Mouse (Mus musculus): ENCODE results near the gene Wdr17.

Wdr17 gene

DNA sequence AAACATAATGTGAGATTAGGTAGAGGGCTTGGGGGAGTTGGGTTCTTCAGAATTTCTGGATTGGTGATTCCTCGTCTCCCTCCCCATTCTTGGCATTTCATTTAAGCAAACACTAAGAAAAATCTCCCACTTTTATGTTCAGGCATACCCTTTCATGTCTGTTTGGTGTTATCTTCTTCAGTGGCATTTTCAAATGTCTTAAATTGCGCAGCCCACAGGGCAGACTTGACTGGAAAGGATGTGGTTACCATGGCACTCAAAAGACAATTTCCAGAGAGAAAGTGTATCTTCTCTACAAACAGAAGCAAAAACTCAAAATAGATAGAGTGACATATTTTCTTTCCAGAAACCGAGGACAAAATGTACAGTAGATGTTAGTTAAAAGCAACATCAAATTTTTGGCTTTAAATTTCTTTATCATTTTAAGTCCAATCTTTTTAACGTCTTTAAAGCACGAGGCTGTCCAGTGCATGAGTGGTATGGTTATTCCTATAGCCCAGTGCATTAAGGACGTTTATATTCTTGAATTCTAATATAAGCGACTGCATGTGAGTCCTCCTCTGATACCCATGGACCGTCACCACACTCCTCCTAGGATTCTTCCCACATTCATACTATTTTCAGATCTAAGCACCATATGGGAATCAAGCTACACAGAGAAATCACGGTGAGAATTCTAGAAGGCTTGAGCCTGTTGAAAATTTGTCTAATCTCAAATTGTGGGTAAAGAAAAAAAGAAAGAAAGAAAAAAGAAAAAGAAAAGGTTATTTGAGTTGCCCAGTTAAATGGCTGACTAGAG is at the start of gene Wdr17:
Gene Wdr17 (minus strand): TSS at position 198 of the 799 bp plus-strand sequence.
- no peak for DNase-seq (ENCODE audit: low spot score)

DNA sequence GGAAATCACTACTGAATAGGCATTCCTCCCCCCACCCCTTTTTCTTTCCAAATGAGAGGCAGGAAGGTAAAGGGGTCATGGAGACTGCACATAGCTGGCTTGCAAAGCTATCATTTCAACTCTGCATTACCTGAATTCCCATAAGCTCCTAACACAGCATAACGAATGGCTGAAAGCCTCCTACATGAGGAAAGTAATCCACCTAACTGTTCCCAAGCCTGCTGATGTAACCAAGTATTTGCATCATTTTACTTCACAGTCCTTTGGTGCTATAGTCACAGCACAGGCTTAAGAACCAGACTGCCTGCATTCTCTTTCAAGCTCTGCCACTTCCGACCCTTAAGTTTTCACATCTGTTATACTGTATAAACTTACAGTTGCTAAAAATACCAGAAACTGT is 45.3 kb upstream of the Wdr17 start:
- DNase-seq (ENCODE audit: low spot score) = no peak

DNA sequence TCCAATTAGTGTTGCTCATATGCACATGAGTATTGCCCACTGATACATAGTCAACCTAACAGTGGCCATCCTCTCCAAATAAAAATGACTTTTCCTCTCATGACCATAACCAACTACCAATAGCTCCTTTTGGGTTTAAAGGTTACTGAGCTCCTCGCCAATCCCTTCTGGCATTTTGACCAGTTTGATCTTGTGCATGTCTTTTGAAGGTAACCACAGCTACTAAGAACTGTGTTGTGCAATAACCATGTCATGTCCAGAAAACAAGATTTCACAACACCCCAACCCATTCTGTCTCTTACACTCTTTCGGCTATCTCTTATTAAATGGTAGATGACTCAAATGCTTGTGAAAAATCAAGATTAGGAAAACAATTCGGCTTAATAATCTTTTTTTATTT is 38.0 kb upstream of the Wdr17 start:
- no peak for DNase-seq (ENCODE audit: low spot score)

GRCm38 (mm10) chr8:54922160-54922855 is 35.3 kb upstream of the Wdr17 start:
- DNase-seq (ENCODE audit: low spot score) = no peak

- DNase-seq (ENCODE audit: low spot score) = no peak
Observed at GRCm38 (mm10) chr8:54917710-54918109, 30.7 kb upstream of the Wdr17 start.

- no peak for DNase-seq (ENCODE audit: low spot score)
Observed at GRCm38 (mm10) chr8:54912891-54913290, 25.9 kb upstream of the Wdr17 start.

GRCm38 (mm10) chr8:54899444-54899843 is 12.5 kb upstream of the Wdr17 start:
- no peak for DNase-seq (ENCODE audit: low spot score)

- DNase-seq (ENCODE audit: low spot score) = no peak
Observed at GRCm38 (mm10) chr8:54894637-54895322, 7.8 kb upstream of the Wdr17 start.

DNA sequence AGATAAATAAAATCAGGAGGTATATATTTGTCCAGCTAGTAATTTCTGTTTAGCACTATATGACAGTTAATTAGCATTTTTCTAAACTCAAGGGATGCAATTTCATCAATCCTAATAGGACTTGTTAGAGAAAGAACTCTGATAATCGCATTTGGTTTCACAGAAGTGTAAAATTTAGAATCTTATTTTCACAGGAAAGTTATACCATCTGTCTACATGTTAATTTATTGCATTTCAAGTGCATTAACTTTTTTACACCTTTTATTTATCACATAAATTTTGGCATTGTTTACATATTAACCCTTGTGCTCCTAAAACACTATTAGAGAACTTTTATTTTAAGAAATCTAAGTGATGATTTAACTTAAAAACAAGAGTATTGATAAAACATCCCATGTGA is 7.2 kb upstream of the Wdr17 start:
- DNase-seq (ENCODE audit: low spot score) = no peak

- no peak for DNase-seq (ENCODE audit: low spot score)
Observed at GRCm38 (mm10) chr8:54886560-54886959, 424 bp downstream of the Wdr17 start.

- DNase-seq (ENCODE audit: low spot score) = no peak
Observed at GRCm38 (mm10) chr8:54876458-54876857, 10.5 kb downstream of the Wdr17 start.

- DNase-seq (ENCODE audit: low spot score) = no peak
Observed at GRCm38 (mm10) chr8:54864761-54865064, 22.3 kb downstream of the Wdr17 start.

DNA sequence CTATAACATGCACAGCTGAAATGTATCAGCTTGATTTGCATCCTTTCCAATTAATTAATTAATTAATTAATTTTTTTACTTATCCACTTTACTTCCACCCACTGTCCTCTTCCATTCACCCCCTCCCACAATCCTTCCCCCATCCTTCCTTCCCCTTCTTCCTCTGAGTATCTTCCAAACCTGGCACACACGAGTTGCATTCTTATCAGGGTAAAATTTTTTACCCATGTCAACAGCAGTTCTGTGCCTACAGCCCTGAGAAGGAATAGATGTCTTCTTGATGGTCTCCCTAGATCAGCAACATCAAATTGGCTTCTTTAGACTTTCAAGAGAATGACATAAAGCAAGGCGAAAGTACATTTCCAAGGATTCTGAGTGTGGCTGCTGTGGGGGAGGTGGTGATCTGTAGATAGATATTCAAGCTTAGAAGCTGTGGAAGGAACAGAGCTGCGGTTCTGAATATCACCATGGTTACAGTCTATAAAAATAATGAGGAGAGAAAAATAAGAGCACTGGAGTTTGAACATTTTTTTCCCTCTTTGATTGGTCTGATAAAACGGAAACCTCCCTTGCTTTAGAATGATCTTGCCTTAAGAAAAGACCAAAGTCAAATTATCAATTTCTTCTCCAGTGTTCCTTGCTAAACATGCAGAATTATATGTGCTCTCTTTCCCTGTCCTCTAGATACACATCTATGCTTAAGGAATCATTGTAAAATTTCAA is 22.8 kb downstream of the Wdr17 start:
- DNase-seq (ENCODE audit: low spot score) = no peak

DNA sequence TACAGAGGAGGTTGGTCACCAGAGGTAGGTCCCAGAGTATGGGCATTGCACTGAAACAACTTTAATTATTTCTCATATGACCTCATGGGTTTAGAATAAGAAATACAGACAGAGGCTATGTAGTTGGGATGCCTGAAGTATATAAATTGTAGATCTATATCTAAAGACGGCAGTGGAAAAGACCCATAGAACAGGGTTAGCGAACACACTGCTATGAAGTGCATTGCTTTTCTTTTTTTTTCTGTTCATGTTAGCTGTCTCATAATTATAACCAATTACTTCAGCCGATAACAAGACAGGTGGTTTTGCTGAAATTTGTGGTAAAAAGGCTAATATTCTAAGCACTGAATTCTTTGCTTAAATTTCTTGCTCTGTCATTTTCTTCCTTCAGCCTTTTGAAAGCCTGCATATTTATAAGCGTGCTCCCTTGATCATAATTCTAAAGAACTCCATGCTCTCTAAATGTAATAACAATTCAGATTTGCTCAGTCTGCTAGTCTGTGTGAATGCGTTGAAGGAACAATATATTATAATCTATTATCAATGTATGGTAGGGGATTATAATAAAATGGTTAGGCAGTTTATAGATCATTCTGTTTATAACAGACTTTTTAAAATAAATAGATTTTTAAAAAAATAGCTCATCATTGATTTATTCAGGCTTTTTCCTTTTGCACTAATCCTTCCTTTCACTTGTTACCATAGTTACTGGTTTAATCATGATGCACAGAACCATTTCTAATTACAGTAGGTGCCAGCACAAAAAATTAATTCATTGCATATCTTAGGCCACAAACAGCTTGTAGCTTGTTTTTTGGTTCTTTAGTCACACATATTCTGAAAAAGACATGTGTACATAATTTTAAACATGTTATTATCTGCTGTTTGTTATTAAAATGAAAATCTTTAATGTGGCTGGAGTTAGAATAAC is 50.7 kb downstream of the Wdr17 start:
- no peak for DNase-seq (ENCODE audit: low spot score)

DNA sequence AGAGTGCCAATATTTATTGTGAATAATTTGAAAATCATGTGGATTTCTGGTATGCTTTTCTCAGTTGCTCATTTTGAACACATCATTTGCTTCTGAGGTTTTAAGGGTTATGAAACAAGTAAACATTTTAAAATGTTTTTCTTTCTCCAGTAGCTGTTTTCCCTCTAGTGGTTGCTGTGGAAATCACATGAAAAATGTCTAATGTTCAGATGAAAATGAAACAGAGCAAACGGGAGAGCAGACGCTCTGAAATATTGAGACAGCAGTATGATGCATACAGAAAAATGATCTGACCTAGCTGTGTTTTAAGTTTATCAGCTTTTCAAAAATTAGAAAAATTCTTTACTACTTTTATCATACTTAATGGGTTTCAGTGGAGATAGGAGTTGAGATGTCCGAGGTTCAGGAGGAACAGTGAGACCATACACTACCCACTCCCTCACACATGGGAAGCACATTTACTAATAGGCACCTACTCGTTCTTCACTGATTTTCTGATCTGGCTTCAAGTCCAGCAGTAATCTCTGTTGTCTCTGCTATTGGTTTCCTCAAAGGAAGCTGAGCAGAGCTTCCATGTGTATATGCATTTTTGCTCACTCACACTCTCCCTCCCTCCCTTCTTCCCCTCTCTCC is 57.1 kb downstream of the Wdr17 start:
- DNase-seq (ENCODE audit: low spot score) = no peak

DNA sequence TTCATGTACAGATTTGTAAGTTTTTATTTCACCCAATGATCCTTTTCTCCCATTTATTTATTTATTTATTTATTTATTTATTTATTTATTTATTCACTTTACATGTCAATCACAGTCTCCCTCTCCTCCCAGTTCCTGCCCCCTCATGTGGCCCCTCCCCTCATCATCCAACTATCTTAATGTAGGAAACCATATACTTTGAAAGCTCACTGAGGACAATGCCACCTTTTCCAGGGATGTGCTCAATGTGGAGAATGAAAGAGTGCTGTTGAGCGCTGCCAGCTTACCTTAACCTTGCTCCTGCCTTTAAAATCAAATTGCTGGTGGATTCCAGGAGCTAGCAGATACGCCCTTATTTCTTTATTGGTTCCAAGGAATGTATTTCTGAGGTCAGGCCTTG is 59.0 kb downstream of the Wdr17 start:
- DNase-seq (ENCODE audit: low spot score) = no peak

DNA sequence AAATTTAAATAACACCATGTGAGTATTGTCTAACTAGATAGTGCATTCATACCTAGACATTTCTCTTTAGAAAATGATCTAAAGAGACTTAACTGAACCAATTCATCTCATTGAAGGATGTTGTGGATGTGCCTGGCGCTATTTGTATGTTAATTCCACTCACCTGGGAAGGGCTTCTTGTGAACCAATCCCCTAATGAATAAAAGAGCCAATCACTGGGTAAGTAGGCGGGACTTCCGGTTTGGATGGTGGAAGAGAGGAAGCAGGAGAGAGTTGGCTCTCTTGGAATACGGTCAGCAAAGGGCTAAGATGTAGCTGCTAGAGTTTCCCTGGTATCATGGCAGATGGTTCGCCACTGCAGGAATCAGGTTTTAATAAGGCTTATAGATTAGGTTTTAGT is 64.0 kb downstream of the Wdr17 start:
- DNase-seq (ENCODE audit: low spot score) = no peak

- DNase-seq (ENCODE audit: low spot score) = no peak
Observed at GRCm38 (mm10) chr8:54818651-54819050, 68.3 kb downstream of the Wdr17 start.

- no peak for DNase-seq (ENCODE audit: low spot score)
Observed at GRCm38 (mm10) chr8:54808217-54808616, 78.8 kb downstream of the Wdr17 start.

DNA sequence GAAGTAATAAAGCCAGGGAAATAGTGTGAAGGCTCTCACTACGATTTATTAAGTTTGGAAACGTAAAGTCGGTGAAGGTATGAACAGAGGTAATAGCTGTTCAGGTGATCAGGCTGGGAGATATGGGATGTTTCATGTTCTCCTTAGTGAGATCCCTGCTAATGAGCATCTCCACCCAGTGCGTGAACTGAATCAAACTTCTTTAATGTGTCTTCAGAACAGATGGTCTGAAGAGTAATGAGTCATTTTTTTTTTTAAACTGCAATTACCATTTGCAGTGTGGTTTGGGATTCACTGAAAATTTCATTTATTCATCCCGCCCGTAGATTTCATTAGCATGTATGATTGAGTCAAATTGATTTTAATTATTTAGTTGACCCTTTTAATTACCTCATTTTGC is 80.8 kb downstream of the Wdr17 start:
- DNase-seq (ENCODE audit: low spot score) = no peak

GRCm38 (mm10) chr8:54792699-54793061 is 94.3 kb downstream of the Wdr17 start:
- no peak for DNase-seq (ENCODE audit: low spot score)
